Comparison of ENCODE assay signal across 17 mouse cellular contexts in genomic region chr4:138382462-138382861, GRCm38 (mm10). TPM values are rescaled to one million over a fixed set of nuclear protein-coding genes. Genes with fewer than 3 reads are reported as not detected.
DNase-seq lines count a peak whose midpoint lies in the region; ATAC-seq and TF ChIP-seq lines count a peak whose summit lies in the region.
"Had no signal": no experiment of that assay in that cellular context is flagged by ENCODE, and none has a peak within 500 bp of the region (broad histone marks: within the 10 kb centered on the region; RNA-seq: fewer than 3 reads in every experiment).

No protein-coding gene starts in this region.

- no peak for DNase-seq in heart, adult 2 months
- no peak for DNase-seq in heart, adult 9 months (ENCODE audit: low spot score in 2 of 2)
- DNase-seq in liver, postnatal 0 days = no peak
- peak; percentile 62 for DNase-seq in ES-CJ7 (ENCODE audit: low read depth, low spot score)
- DNase-seq in ovary, postnatal 10 days (ENCODE audit: low spot score) = no peak
- DNase-seq: cerebellum, adult 9-11 months; heart, adult 11 months; heart, postnatal 14 days; thymus, adult 2 months had no signal

- TF ChIP-seq POLR2A in heart, adult 2 months (IDR thresholded peaks at IDR 0.05; ENCODE audit: insufficient read depth, low read depth, low read length) = no peak
- no peak for TF ChIP-seq POLR2A in olfactory bulb, adult 2 months (IDR thresholded peaks at IDR 0.05; ENCODE audit: insufficient read depth, low read depth, low read length)

- intact Hi-C loops in heart, adult 2 months (cut with DNase I) = no loop called here

- H3K4me1 ChIP-seq in heart, adult 2 months (ENCODE audit: control insufficient read depth, insufficient read depth, low read length) = peaks cover 1% of the 10 kb centered on the region
- H3K4me1 ChIP-seq in liver, postnatal 0 days (ENCODE audit: insufficient read depth) = no peaks in the 10 kb centered on the region
- no peaks in the 10 kb centered on the region for H3K4me1 ChIP-seq in liver, embryonic 12.5 days
- H3K4me1 ChIP-seq in olfactory bulb, adult 2 months (ENCODE audit: control insufficient read depth, insufficient read depth, low read length) = peaks cover 12% of the 10 kb centered on the region
- H3K4me1 ChIP-seq: liver, embryonic 15.5 days had no signal

- peak; percentile 45 for TF ChIP-seq CTCF in heart, adult 2 months (IDR thresholded peaks at IDR 0.05)
- peak; percentile 46 for TF ChIP-seq CTCF in liver, postnatal 0 days (IDR thresholded peaks at IDR 0.05; ENCODE audit: low read depth)
- peak; percentile 12; the same call in 1 of the 2 replicates for TF ChIP-seq CTCF in olfactory bulb, adult 2 months (IDR thresholded peaks at IDR 0.05; ENCODE audit: insufficient read depth, low read depth, low read length)

- no peak overlapping the region for H3K4me3 ChIP-seq in heart, adult 2 months
- no peak overlapping the region for H3K4me3 ChIP-seq in liver, postnatal 0 days (ENCODE audit: low read depth, low read length)
- H3K4me3 ChIP-seq in liver, embryonic 12.5 days = no peak overlapping the region
- H3K4me3 ChIP-seq in olfactory bulb, adult 2 months (ENCODE audit: insufficient read depth, low read depth, low read length) = no peak overlapping the region
- H3K4me3 ChIP-seq: embryonic facial prominence, embryonic 10.5 days; liver, embryonic 15.5 days; myocyte had no signal

- 71% methylated on average over 6 of the region's 6 CpGs for WGBS in heart, adult 2 months
- 70% methylated on average over 6 of the region's 6 CpGs for WGBS in liver, postnatal 0 days (ENCODE audit: insufficient replicate concordance)
- WGBS in liver, embryonic 12.5 days (ENCODE audit: insufficient replicate concordance) = 59% methylated on average over 6 of the region's 6 CpGs
- WGBS in olfactory bulb, adult 2 months = 69% methylated on average over 6 of the region's 6 CpGs

- no peaks in the 10 kb centered on the region for H3K36me3 ChIP-seq in heart, adult 2 months (ENCODE audit: control insufficient read depth, insufficient read depth, low read length)
- no peaks in the 10 kb centered on the region for H3K36me3 ChIP-seq in liver, postnatal 0 days (replicated peaks; ENCODE audit: insufficient read depth, low read length)
- H3K36me3 ChIP-seq in liver, embryonic 12.5 days = no peaks in the 10 kb centered on the region
- H3K36me3 ChIP-seq: embryonic facial prominence, embryonic 10.5 days; liver, embryonic 15.5 days had no signal

- no peaks in the 10 kb centered on the region for H3K79me2 ChIP-seq in heart, adult 2 months (replicated peaks; ENCODE audit: control insufficient read depth, insufficient read depth, low read length)

- ATAC-seq in liver, postnatal 0 days = no peak
- ATAC-seq in liver, embryonic 12.5 days = no peak
- ATAC-seq: inflammation-experienced regulatory T-cells, adult 6 months had no signal

- H3K9ac ChIP-seq in heart, adult 2 months (ENCODE audit: low read depth, low read length) = no peak overlapping the region
- H3K9ac ChIP-seq in liver, postnatal 0 days (replicated peaks) = no peak overlapping the region
- no peak overlapping the region for H3K9ac ChIP-seq in liver, embryonic 12.5 days
- H3K9ac ChIP-seq: liver, embryonic 15.5 days had no signal

- H3K4me2 ChIP-seq in liver, postnatal 0 days (ENCODE audit: low read depth, low read length) = no peak overlapping the region
- H3K4me2 ChIP-seq in liver, embryonic 12.5 days = no peak overlapping the region
- H3K4me2 ChIP-seq: liver, embryonic 15.5 days had no signal

- no peaks in the 10 kb centered on the region for H3K27me3 ChIP-seq in heart, adult 2 months (ENCODE audit: control insufficient read depth, insufficient read depth, low read length)
- no peaks in the 10 kb centered on the region for H3K27me3 ChIP-seq in liver, postnatal 0 days (ENCODE audit: insufficient read depth, low read length)
- peaks cover 24% of the 10 kb centered on the region; the same call in 1 of the 2 replicates for H3K27me3 ChIP-seq in liver, embryonic 12.5 days (replicated peaks)
- H3K27me3 ChIP-seq: liver, embryonic 15.5 days had no signal

- H3K9me3 ChIP-seq in liver, postnatal 0 days (ENCODE audit: low read length) = no peaks in the 10 kb centered on the region
- H3K9me3 ChIP-seq in liver, embryonic 12.5 days (replicated peaks) = no peaks in the 10 kb centered on the region
- H3K9me3 ChIP-seq: embryonic facial prominence, embryonic 10.5 days; liver, embryonic 15.5 days had no signal

- no peak overlapping the region for H3K27ac ChIP-seq in heart, adult 2 months
- H3K27ac ChIP-seq in liver, postnatal 0 days (ENCODE audit: low read depth) = no peak overlapping the region
- H3K27ac ChIP-seq in liver, embryonic 12.5 days = no peak overlapping the region
- H3K27ac ChIP-seq in olfactory bulb, adult 2 months (ENCODE audit: insufficient read depth, low read depth, low read length) = no peak overlapping the region
- H3K27ac ChIP-seq: embryonic facial prominence, embryonic 10.5 days; liver, embryonic 15.5 days had no signal

- TF ChIP-seq EP300 in heart, adult 2 months (IDR thresholded peaks at IDR 0.05; ENCODE audit: insufficient read depth, low read depth, low read length) = no peak
- TF ChIP-seq EP300 in liver, postnatal 0 days (IDR thresholded peaks at IDR 0.05; ENCODE audit: low read depth) = no peak

RNA-seq across cellular contexts. Expression of gene Fam43b, which starts 13.9 kb away (rescaled TPM):
- total RNA-seq in heart, adult 2 months (2021) = not detected
- polyA plus RNA-seq in heart, adult 2 months (2012; rRNA removed) = not detected in 2 replicates
- not detected in 2 replicates for polyA plus RNA-seq in liver, postnatal 0 days (2015; fragmentation: Nextera tagmentation; extraction: Ambion mirVana)
- polyA plus RNA-seq in liver, embryonic 12.5 days (2016; fragmentation: Nextera tagmentation; extraction: Ambion mirVana) = not detected in 2 replicates
- polyA plus RNA-seq in olfactory bulb, adult 2 months (2012; ENCODE audit: insufficient read depth, insufficient read length, low replicate concordance, missing spikeins) = not detected in 2 replicates
- total RNA-seq: heart, postnatal 14 days; megakaryocyte, adult 5-6 weeks had no signal
- polyA plus RNA-seq: embryonic facial prominence, embryonic 10.5 days; inflammation-experienced regulatory T-cells, adult 6 months; large intestine, adult 2 months; liver, embryonic 15.5 days; myocyte; thymus, adult 2 months had no signal

RNA-seq across cellular contexts. Expression of gene Cda, which starts 14.7 kb away (rescaled TPM):
- 1 to 10 TPM; 1.4 TPM for total RNA-seq in heart, adult 2 months (2021)
- 1.9 and 3.3 TPM in 2 replicates for polyA plus RNA-seq in heart, adult 2 months (2012; rRNA removed)
- polyA plus RNA-seq in liver, postnatal 0 days (2015; fragmentation: Nextera tagmentation; extraction: Ambion mirVana) = 17.7 and 24.2 TPM in 2 replicates
- polyA plus RNA-seq in liver, embryonic 12.5 days (2016; fragmentation: Nextera tagmentation; extraction: Ambion mirVana) = 5.1 and 5.8 TPM in 2 replicates
- not detected in 2 replicates for polyA plus RNA-seq in olfactory bulb, adult 2 months (2012; ENCODE audit: insufficient read depth, insufficient read length, low replicate concordance, missing spikeins)
- total RNA-seq: megakaryocyte, adult 5-6 weeks had no signal
- polyA plus RNA-seq: inflammation-experienced regulatory T-cells, adult 6 months had no signal

RNA-seq across cellular contexts. Expression of gene Mul1, which starts 52.0 kb away (rescaled TPM):
- 10 to 100 TPM; 75.0 to 75.5 TPM for total RNA-seq in heart, adult 2 months (2021)
- 25.3 and 32.9 TPM in 2 replicates for polyA plus RNA-seq in heart, adult 2 months (2012; rRNA removed)
- 17.5 and 20.0 TPM in 2 replicates for polyA plus RNA-seq in liver, postnatal 0 days (2015; fragmentation: Nextera tagmentation; extraction: Ambion mirVana)
- polyA plus RNA-seq in liver, embryonic 12.5 days (2016; fragmentation: Nextera tagmentation; extraction: Ambion mirVana) = 9.4 and 10.2 TPM in 2 replicates
- polyA plus RNA-seq in olfactory bulb, adult 2 months (2012; ENCODE audit: insufficient read depth, insufficient read length, low replicate concordance, missing spikeins) = not detected in 2 replicates

RNA-seq across cellular contexts. Expression of gene Pink1, which starts 56.4 kb away (rescaled TPM):
- 100 to 1,000 TPM; 719 to 844 TPM for total RNA-seq in heart, adult 2 months (2021)
- 423 and 554 TPM in 2 replicates for polyA plus RNA-seq in heart, adult 2 months (2012; rRNA removed)
- polyA plus RNA-seq in liver, postnatal 0 days (2015; fragmentation: Nextera tagmentation; extraction: Ambion mirVana) = 52.5 and 69.5 TPM in 2 replicates
- polyA plus RNA-seq in liver, embryonic 12.5 days (2016; fragmentation: Nextera tagmentation; extraction: Ambion mirVana) = 28.8 and 30.2 TPM in 2 replicates
- polyA plus RNA-seq in olfactory bulb, adult 2 months (2012; ENCODE audit: insufficient read depth, insufficient read length, low replicate concordance, missing spikeins) = not detected in 2 replicates
